Mouse (Mus musculus) B cell, adult 2 months (primary cell): ENCODE measurements around the gene Lingo1.

ENCODE experiments used
- DNase-seq, 2 experiments: peaks; one replicate each; pipeline ENCODE4 v3.0.0; 2022

Gene Lingo1

DNA sequence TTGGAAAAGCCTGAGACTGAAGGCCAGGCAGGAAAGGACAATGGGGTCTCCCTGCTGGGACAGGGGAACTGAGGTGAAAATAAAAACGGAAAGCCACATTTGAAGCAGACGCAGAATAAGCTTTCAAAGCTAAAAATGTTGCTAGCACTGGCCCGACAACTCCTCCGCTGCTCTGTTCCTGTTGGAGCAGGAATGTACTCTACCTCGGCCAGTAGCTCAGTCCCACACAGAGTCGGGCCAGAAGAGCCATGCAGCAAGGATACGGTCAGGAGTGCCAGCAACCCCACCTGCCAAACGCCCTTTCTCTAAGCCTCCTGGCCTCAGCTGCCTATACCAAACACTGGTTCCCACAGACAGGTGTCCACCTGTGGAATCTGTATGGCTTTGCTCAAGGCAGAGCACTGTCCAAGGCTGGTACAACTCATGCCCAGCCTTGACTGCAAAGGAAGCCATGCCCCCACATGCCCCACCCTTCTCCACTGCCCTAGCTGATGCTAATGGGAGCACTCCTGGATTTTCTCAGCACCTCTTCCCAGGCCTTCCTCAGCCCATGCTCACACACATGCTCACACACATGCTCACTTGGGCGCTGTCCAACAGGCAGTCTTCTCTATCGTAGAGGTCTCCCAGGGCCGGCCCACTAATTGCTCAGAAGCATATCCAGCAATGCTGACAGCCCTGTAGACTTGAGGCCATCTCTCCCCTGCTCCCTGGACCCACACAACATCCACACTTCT is 74.0 kb downstream of the Lingo1 start:
- no peak for DNase-seq

DNA sequence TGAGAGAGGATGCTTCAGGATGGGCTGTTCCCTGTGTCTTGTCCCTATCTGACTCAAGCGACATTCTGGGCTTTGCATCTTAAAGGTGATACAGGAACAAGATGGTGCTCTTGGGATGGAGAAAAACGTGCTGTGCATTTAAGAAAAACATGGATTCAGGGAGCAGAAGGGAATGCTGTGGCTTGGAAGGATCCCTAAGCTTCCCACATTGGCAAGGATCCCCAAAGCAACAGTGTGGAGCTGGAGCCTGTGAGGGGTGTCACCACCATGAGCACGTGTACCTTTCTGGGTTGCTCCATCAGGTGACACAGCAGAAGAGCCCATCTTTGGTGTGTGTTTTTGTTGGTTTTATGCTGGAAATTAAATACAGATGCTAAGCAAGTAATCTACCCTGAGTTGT is 77.3 kb downstream of the Lingo1 start:
- no peak for DNase-seq

DNA sequence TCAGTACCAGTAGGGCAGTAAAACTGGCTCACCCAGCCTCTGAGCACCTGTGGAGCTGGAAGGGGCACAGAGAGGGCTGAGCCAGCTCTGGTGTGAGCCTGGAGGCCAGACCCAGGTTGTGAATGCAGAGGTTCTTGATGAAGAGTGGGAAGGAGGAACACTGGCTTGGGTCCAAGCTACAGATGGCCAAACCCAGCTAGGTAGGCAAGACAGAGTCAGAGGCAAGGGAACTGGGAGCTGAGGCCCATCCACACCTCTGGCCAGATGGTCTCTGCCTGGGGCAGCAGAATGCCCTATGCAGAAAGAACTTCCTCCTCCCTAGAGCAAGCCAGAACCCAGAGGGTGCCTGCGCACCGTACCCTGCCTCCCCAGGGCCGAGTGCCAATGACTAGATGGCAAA is 79.7 kb downstream of the Lingo1 start:
- DNase-seq: no peak

DNA sequence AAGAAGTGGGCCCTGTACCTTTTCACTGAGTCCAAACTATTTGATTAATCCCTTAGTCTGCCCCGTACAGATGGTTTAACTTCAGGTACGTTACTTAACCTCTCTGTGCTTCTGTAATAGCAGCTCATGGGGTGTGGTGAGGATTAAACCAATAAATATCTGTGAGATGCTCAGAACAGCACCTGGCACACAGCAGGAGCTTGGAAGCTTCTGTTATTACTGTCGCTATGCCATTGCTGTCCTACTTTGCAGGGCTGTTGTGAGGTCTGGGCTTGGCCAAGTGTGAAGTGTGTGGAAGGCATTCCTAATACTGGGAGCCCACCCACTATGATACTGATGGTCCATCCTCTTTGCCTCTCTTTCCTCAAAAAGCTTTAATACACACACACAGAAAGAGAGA is 80.2 kb downstream of the Lingo1 start:
- DNase-seq: no peak

DNA sequence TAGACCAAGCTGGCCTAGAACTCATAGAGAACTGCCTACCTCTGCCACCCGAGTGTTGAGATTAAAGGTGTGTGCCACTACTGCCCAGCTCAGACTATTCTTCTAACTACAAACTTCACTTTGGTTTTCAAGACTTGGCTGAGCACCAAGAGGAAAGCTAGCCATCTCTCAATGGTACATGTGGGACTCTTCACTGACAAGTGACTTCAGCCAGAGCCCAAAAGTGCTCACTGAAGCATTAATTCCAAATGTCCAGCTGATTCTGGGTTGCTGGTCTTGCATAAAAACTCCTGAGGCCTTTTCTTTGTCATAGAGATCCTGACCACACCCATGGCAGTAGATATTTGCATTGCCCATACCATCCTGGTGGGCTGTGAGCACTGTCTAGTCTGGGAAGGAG is 81.9 kb downstream of the Lingo1 start:
- no peak for DNase-seq

DNA sequence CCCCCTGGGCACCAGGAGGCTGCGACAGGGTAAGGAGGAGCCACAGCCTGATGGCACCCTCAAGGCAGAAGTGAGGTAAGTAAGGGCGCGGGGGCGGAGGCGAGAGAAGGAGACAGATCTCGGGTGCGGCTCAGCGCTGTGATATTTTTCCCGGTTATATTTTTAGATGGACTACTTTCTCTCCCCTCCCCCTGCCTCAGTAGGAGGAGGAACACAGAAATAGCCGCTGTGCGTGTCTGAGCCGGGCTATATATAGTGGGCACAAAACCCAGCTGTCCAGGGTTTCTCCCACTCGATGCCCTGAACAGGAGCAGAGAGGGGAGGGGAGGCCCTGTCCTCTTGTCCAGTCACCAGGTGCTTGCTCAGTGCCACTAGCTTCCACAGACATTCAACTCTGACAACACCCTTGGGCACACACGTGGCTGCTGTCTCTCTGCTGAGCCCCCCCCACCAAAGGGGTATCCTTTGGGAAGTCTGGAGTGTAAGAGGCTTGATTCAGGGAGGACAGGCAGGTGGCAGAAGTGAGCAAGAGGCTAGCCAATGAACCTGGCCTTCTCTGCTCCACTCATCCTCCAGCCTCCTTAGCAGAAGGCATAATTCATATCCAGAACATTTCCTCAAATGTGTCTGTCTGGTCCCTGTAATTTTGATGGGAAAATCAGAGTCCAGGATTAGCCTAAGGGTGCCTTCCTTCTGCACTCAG is 83.5 kb downstream of the Lingo1 start:
- no peak for DNase-seq

DNA sequence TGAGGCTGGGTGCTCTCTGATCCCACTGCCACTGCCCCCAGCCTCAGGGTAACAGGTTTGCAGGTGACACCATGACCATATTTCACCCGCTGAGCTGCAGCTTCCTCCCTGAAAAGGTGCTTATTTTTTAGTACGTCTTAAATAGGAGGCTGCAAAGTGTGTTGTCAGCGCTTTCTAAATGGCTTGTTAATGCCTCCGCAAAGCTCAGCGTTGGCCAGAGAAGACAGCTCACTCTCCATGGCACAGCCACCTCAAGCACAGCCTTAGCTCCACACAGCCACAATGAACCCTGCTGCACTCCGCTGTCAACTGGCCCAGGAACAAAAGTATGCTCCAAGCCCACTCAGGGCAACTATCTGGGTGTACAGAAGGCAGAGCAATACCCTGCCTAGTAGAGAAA is 85.3 kb downstream of the Lingo1 start:
- no peak for DNase-seq

DNA sequence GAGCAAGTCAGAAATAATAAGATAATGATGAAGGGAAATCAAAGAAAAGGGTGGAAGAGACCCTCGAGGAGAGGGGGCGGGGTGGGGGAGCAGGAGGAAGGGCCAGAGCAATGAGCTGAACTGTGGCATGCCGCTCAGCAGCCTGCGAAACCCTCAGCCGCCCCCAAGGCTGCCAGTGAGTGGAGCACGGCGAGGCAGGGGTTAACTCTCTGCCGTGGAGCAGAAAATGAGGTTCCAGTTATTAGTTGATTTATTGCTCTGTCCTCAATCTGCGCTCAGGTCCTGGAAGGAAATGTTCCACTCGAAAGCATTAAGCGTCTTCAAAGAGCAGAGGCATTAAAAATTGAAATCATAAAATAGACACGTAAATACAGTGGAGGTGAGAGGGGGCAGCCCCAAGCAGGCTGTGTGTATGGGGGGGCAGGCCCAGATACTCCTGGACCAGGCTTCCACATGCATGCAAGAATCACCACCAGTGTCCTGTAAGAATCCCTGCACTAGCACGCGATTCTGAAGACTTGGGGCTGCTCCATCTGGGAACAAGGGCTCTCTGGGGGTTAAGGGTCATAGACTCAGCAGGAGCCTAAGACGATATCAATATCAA is 89.7 kb downstream of the Lingo1 start:
- DNase-seq: no peak

DNA sequence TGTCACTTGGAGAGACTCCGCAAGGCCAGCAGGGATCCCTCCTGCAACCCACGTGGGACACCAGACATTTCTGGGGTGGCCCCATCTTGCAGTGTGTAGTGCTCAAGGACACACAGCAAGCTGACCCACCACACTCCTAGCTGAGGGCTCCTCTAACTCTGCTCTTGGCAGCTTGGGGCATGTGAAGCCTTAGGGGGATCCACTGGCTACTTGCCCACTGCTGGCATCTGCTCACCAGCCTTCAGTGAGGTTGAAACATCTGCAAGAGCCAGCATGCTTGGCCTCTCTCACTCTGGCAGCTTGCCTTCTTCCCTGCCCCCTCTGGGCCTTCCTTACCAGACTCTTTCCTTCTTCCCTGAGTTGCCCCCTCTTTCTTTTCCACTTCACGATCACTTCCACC is 94.9 kb downstream of the Lingo1 start:
- DNase-seq: no peak

DNA sequence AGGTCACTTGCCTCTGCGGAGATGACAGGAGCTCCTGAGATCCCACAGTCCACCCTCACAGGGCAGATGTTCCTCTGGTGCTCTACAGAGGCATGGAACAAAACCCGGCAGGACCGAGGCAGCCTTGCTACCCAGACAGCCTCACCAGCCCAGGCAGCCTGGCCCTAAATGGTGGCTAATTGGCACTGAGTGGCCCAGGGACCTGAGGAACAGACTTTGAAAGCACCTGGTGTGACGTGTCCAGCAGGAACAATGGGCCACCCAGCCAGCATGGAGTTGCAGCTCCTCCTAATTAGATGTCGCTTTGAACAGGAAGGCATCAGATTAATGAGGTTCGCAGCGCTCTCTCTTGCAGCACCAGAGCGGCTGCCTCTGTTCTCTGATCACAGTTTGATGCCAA is 95.4 kb downstream of the Lingo1 start:
- DNase-seq: no peak

DNA sequence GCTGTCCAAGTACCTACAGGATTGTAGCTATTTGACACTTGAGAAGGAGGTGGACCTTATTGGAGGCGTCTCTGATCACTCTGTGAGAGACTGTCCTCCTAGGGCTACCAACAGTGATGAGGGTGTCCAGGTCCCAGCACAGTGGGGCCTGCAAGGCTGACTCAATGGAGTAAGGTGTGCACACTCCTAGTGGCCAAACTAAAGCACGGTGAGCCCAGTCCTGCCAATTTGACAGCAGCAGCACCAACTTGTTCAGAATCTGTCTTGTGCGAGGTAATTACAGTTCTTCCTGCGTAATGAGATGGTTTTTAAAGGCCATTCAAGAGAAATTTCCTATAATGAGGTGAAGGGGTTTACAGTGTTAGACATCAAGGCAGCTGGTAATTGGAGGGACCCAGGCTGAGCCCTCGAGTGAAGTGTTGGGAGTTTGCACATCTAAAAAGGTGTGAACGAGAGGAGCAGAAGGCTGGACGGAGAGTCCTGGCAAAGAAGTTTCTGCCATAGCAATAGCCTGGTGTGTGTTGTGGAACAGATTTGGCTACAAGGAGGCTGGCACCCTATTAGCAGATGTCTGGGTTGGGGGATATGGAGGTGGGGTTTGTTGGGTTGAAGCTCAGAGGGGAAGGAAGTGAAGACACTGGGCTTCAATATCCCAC is 97.4 kb downstream of the Lingo1 start:
- no peak for DNase-seq

DNA sequence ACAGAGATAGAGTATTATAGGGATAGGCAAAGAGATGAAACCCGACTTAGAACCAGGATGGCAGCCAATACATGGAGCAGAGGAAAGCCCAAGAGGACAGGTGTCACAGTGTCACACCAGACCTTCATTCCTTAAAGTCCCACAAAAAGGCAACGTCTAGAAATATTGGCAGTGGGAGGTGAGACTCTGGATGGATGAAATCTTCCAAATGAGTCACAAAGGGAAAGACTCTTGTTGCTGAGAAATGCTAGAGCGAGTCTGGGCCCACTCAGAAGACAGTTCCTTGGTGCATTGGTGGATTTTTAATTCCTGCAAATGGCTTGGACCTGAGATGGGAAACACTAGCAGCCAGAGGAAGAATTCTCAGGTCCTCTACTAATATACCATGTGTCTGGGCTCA is 102.2 kb downstream of the Lingo1 start:
- no peak for DNase-seq

DNA sequence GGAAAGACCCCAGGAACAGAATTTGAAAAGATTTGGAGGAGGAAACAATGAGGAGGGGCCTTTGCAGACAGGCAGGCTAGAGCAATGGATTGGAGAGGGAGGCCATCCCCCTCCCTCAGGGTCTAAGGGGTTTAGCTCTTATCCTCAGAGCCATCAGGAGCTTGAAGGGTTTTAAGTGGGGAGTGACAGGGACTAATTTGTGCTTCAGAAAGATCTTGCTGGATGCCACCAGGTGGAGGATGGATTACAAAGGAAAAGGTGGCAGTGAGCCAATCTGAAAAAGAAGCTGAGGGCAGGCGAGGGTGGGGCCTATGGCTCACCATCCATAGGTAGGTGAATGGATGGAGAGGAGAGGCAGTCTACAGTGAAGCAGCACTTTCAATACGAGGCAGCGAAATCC is 105.0 kb downstream of the Lingo1 start:
- no peak for DNase-seq

DNA sequence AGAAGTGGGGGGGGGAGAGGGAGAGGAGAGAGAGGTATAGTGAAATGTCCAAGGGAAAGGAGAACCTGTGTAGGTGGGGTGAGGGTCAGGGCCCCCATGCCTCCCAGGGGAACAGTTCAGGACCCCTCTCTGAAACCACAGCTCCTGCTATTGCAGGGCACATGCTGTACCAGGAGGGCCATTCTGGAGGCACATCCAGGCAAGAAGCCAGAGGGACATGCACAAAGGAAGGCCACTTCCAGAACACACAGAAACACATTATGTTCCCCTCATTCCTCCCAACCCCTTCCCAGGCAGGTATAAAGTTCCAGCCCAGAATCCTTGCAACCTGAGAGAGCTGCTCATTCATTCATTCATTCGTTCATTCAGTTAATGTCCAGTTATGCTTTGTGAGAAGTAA is 105.6 kb downstream of the Lingo1 start:
- no peak for DNase-seq

DNA sequence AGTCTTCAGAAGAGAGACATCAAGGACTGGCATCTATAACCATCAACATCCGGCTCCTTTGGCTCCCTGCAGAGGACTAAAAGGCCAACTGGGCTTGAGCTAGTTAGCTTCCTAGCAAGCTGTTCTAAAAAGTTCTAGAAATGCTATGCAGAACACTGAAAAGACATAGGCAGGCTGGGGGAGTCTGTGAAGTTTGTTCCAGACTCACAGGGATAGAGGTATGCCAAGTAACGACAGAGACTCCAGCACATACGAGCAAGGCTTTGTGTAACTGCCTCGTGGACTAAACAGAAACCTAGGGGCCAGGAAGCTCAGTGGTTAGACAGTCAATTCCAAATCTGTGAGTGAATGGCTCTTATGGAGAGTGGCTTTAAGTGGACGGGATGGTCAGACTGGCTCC is 108.8 kb downstream of the Lingo1 start:
- DNase-seq: no peak

DNA sequence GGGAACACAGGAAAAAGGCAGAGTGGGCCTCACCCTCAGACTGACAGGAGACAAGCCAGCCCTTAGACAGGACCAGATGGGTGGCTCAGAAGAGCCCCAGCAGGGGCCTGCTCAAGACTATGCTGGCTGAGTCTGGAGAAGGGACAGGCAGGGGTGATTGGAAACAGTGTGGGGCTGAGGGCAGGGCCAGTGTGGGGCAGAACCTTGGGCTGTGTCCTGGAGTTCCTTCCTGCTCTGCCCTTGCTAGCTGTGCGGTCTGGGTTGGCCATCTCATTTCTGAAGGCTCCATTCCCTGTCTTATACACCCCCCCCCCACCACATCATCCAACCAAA is 109.2 kb downstream of the Lingo1 start:
- no peak for DNase-seq

DNA sequence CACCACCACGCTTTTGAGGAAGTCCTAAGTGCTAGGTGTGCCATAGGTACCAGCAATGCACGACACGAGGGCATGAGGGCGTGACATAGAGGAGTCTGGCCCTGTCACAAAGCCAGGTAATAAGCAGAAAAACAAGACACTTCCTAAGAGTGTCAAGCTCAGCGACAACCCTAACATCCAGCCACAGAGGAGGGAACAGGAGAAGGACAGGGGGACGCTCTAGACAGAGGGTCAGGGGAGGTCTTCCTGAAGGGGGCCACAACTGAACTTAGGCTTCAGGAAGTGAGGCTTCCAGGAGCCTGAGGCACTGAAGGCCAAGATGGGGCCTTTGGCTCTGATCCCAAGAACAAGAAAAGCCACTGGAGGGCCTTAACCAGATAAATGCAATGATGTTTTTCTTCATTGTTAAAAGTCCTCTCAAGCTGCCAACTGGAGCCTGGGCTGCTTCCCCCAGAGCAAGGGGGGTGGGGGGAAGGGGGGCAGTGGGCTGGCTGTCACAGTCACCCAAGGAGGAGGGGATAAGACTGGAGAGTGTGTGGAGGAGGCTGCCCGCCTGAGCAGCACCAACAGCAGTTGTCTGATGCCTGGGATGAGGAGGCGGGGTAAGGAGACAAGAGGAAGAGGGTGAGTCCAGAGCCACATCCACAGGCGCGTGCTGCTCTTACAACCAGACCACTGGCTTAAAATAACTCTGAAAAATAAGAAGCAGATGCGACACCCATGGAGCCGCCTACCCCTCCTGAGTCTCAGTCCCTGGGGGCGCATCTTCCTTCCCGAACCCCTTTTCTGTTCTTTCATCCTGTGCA is 109.7 kb downstream of the Lingo1 start:
- DNase-seq: no peak

DNA sequence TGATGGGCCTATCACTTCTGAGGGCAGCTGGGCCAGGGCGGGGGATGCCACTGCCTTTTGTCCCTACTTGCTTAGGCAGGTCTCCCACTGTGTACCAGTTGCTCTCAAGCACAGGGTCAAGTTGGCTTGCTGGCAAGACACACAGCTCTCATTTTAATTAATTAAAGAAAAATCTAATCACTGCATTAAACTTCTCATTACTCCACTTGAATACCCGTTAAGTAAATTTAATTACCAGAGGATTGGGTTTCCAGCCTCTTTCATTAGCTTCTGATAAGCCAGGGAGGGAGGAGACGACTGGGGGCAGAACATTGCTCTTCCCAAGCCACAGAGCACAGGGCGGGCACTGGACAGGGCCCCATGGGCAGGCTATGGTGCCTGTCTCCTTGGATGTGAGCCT is 113.4 kb downstream of the Lingo1 start:
- no peak for DNase-seq

DNA sequence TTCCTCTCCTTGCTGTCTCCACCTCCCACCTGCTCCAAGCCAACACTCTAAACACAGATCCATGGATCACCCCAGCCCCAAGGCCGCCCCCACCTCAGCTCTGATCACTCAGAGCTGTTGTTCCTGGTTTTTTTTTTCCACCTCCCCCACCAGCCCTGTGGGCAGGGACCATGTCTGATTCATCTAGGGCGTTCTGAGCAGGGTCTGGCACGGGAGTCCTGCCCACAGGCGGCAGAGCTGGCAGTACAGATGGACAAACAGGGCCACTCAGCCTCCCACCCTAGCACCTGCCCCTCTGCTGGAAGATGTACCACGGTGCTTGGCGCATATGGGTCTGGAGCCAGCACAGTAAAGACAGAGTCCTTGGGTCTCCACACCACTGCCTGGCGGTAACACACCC is 114.3 kb downstream of the Lingo1 start:
- DNase-seq: no peak

DNA sequence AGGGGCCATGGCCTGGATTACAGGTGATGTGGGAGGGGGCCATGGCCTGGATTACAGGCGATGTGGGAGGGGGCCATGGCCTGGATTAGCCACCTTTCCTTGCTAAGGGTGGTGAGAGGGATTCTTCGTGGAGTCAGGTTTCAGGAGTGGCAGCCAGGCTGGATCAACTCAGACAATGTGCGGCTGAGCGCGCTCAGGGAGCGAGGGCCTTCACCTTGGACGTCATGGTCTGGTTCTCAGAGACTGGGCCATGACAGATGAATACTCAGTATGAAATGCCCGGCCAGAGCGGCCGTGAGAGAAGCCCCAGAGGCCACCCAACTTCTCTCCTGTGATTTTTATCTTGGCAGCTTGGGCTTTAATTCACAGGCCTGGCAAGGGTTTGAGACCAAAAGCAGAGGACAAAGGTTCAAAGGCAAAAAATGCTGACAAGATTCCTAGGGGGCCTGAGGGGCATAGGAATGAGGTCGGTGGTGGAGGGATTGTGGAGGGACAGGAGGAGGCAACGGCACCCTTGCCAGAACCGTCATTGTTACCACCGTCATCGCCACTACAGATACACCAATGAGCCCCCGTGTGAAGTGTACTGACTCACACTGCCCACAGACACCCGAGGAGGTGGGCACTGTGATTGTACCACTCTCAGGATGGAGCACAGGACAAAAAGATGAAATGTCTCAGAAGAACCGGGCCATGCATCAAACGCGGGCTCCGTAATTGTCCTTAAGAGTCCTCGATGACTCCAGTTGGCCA is 117.2 kb downstream of the Lingo1 start:
- DNase-seq: no peak

DNA sequence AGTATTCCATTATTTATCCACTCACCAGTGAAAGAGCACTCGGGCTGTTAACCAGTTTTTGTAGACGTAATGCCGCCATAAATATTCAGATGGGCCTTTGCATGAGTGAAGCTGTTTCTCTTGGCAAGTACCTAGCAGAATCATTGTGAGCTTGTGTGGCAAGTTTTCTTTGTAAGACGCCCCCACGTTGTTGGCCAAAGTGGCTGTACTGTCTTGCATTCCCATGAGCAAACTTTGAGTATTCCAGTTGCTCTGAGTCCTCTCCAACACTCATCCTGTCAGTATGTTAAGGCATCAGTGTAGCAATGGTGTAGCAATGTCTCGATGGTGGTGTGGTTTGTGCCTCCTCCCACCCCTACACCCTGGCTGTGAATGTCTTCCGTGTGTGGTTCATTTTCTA is 120.6 kb downstream of the Lingo1 start:
- DNase-seq: no peak

DNA sequence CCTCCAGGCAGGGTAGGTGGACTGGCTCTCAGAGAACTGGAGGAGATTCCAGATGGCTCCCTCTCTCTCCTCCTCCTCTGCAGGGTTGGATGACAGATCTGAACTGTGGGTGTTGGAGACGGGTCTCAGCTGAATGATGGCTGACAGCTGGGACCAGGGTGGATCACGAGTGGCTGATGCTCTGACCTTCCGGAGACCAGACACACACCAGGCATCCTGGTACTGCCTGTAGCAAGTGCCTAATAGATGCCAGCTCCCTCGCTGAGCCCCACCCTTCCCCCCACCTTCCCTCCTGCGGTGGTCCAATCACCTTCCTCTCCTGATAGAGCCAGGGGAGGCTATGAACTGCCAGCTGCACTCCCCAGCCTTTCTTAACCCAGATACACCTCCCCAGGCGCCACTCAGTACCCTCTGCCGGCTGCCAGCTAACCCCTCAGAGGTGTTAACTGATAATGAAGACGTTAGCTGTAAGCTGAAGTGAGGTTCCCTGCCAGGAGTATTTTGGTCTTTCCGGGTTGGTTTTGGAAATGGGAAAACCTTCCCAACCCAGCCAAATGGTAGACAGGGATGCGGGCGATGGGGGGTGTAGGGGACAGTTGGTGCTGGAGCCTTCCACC is 126.6 kb downstream of the Lingo1 start:
- no peak for DNase-seq
